Mouse (Mus musculus) forebrain, embryonic 11.5 days (tissue): ENCODE data around the gene Krt9. TPM values are rescaled to one million over a fixed set of nuclear protein-coding genes. Genes with fewer than 3 reads are reported as not detected.

Experiments used
- ATAC-seq: fragments of 200-750 bp; cut with Nextera tagmentation; replicated peaks from 2 replicates; pipeline ENCODE4 v1.8.0; 2017; ENCODE audit warnings: moderate TSS enrichment; ENCODE audit not compliant: low FRiP score
- DNase-seq: peaks from one replicate; pipeline ENCODE4 v3.0.0-alpha.2; 2017; ENCODE audit warnings: low spot score
- H3K27ac ChIP-seq: fragments of 300-500 bp; sonication (generic); 2 replicates; pipeline ENCODE4 v1.5.1; 2014; ENCODE audit warnings: low read depth, low read length
- H3K27me3 ChIP-seq: fragments of 300-500 bp; sonication (generic); 2 replicates; pipeline ENCODE4 v1.6.1; 2014; ENCODE audit warnings: mild to moderate bottlenecking, low read length, mixed read lengths; ENCODE audit not compliant: control insufficient read depth, insufficient read depth
- H3K36me3 ChIP-seq: fragments of 300-500 bp; sonication (generic); 2 replicates; pipeline ENCODE4 v1.6.1; 2014; ENCODE audit warnings: mild to moderate bottlenecking, low read length, moderate library complexity, mixed read lengths; ENCODE audit not compliant: control insufficient read depth, insufficient read depth
- H3K4me1 ChIP-seq: fragments of 300-500 bp; sonication (generic); replicated peaks from 2 replicates; pipeline ENCODE4 v1.6.1; 2014; ENCODE audit warnings: low read length, mixed read lengths; ENCODE audit not compliant: control insufficient read depth, insufficient read depth
- H3K4me2 ChIP-seq: fragments of 300-500 bp; sonication (generic); 2 replicates; pipeline ENCODE4 v1.6.1; 2014; ENCODE audit warnings: low read depth, mild to moderate bottlenecking, low read length, moderate library complexity, mixed read lengths; ENCODE audit not compliant: severe bottlenecking
- H3K4me3 ChIP-seq: fragments of 300-500 bp; sonication (generic); 2 replicates; pipeline ENCODE4 v1.5.1; 2014; ENCODE audit warnings: low read depth, low read length
- H3K9ac ChIP-seq: fragments of 300-500 bp; sonication (generic); 2 replicates; pipeline ENCODE4 v1.6.1; 2014; ENCODE audit warnings: low read length
- H3K9me3 ChIP-seq: fragments of 300-500 bp; sonication (generic); 2 replicates; pipeline ENCODE4 v1.6.1; 2016; ENCODE audit warnings: low read length, mixed read lengths; ENCODE audit not compliant: control insufficient read depth
- WGBS: fragments of 180-500 bp; shearing (Covaris S2); extraction: QIAGEN DNeasy Blood & Tissue Kit; methylation state at CpG from one replicate; pipeline ENCODE4 v1.1.7; 2014; 5-methylcytosine and 5-hydroxymethylcytosine counted together
- polyA plus RNA-seq: library from polyadenylated mRNA; unstranded; fragments of >200 nt; fragmentation: Nextera tagmentation; extraction: Ambion mirVana; gene quantifications from 2 replicates; pipeline ENCODE4 v1.2.1, GENCODE M21; 2014

Krt9 gene
- polyA plus RNA-seq, 1 experiment from 2014 or later: not detected

- no peaks in the 10 kb centered on the region for H3K36me3 ChIP-seq
- H3K9me3 ChIP-seq: no peaks in the 10 kb centered on the region
- no peak overlapping the region for H3K4me2 ChIP-seq
- no peak overlapping the region for H3K27ac ChIP-seq
- WGBS: 90% methylated on average over 21 of the region's 21 CpGs
- H3K27me3 ChIP-seq: peaks cover 9% of the 10 kb centered on the region
- no peak overlapping the region for H3K4me3 ChIP-seq
- H3K4me1 ChIP-seq: peaks cover 12% of the 10 kb centered on the region; the same call in 1 of the 2 replicates
- no peak overlapping the region for H3K9ac ChIP-seq
- DNase-seq (no peak), ATAC-seq (no peak)
Measured at GRCm38 (mm10) chr11:100140966-100141365, 52.1 kb downstream of the Krt9 start.

GRCm38 (mm10) chr11:100139391-100139790, 53.7 kb downstream of the Krt9 start:
- H3K9ac ChIP-seq: no peak overlapping the region
- no peaks in the 10 kb centered on the region for H3K9me3 ChIP-seq
- H3K27ac ChIP-seq: no peak overlapping the region
- H3K36me3 ChIP-seq: no peaks in the 10 kb centered on the region
- H3K4me2 ChIP-seq: no peak overlapping the region
- ATAC-seq (no peak), DNase-seq (no peak)
- WGBS: 87% methylated on average over 2 of the region's 2 CpGs
- H3K4me1 ChIP-seq: peaks cover 9% of the 10 kb centered on the region; the same call in 1 of the 2 replicates
- 0 out of 2 replicates have a peak, but pooled peaks cover 2% of the 10 kb centered on the region for H3K27me3 ChIP-seq
- no peak overlapping the region for H3K4me3 ChIP-seq

- no peaks in the 10 kb centered on the region for H3K36me3 ChIP-seq
- H3K9me3 ChIP-seq: no peaks in the 10 kb centered on the region
- no peak overlapping the region for H3K9ac ChIP-seq
- H3K27me3 ChIP-seq: no peaks in the 10 kb centered on the region
- ATAC-seq: no peak
- H3K4me3 ChIP-seq: no peak overlapping the region
- H3K4me2 ChIP-seq: no peak overlapping the region
- H3K27ac ChIP-seq: no peak overlapping the region
- DNase-seq: no peak
- WGBS: 44% methylated on average over 7 of the region's 7 CpGs
- peaks cover 9% of the 10 kb centered on the region; the same call in 1 of the 2 replicates for H3K4me1 ChIP-seq
Measured at GRCm38 (mm10) chr11:100138809-100139208, 54.2 kb downstream of the Krt9 start.

- ATAC-seq: no peak
- DNase-seq: no peak
- 50% methylated on average over 5 of the region's 5 CpGs for WGBS
- Histone ChIP-seq H3K4me2 (no peak overlapping the region), H3K9me3 (no peaks in the 10 kb centered on the region), H3K36me3 (no peaks in the 10 kb centered on the region), H3K9ac (no peak overlapping the region), H3K27me3 (no peaks in the 10 kb centered on the region), H3K4me3 (no peak overlapping the region), H3K27ac (no peak overlapping the region), H3K4me1 (peaks cover 9% of the 10 kb centered on the region; the same call in 1 of the 2 replicates)
Measured at GRCm38 (mm10) chr11:100137693-100138092, 55.4 kb downstream of the Krt9 start.

Other genes with a start within 250 kb of the Krt9 start
- gene Krtap9-5, start 244.8 kb downstream of the Krt9 start, polyA plus RNA-seq: not detected in 2 replicates
- not detected in 2 replicates for gene Krtap29-1, start 214.2 kb downstream of the Krt9 start, polyA plus RNA-seq
- gene Krtap16-1, start 206.6 kb downstream of the Krt9 start, polyA plus RNA-seq: not detected in 2 replicates
- gene Krtap17-1, start 199.3 kb downstream of the Krt9 start, polyA plus RNA-seq: not detected in 2 replicates
- not detected in 2 replicates for gene Krt33a, start 177.0 kb downstream of the Krt9 start, polyA plus RNA-seq
- gene Krt33b, start 163.4 kb downstream of the Krt9 start, polyA plus RNA-seq: not detected in 2 replicates
- not detected in 2 replicates for gene Krt34, start 151.7 kb downstream of the Krt9 start, polyA plus RNA-seq
- gene Krt31, start 142.7 kb downstream of the Krt9 start, polyA plus RNA-seq: not detected in 2 replicates
- not detected in 2 replicates for gene Krt32, start 105.0 kb downstream of the Krt9 start, polyA plus RNA-seq
- gene Krt35, start 97.0 kb downstream of the Krt9 start, polyA plus RNA-seq: not detected in 2 replicates
- not detected in 2 replicates for gene Krt36, start 87.6 kb downstream of the Krt9 start, polyA plus RNA-seq
- not detected in 2 replicates for gene Krt13, start 71.7 kb downstream of the Krt9 start, polyA plus RNA-seq
- gene Krt15, start 57.3 kb downstream of the Krt9 start, polyA plus RNA-seq: 0.90 and 1.2 TPM in 2 replicates
- gene Krt19, start 44.6 kb downstream of the Krt9 start, polyA plus RNA-seq: 3.0 and 4.0 TPM in 2 replicates
- gene Krt14, start 14.3 kb upstream of the Krt9 start, polyA plus RNA-seq: 1.6 and 1.7 TPM in 2 replicates
- gene Krt16, start 55.7 kb upstream of the Krt9 start, polyA plus RNA-seq: not detected in 2 replicates
- not detected in 2 replicates for gene Krt17, start 67.8 kb upstream of the Krt9 start, polyA plus RNA-seq
- not detected in 2 replicates for gene Krt42, start 76.6 kb upstream of the Krt9 start, polyA plus RNA-seq
- 1,675 and 1,791 TPM in 2 replicates for gene Eif1, start 126.6 kb upstream of the Krt9 start, polyA plus RNA-seq
- 0.69 and 0.79 TPM in 2 replicates for gene Gast, start 141.2 kb upstream of the Krt9 start, polyA plus RNA-seq
- gene Hap1, start 162.9 kb upstream of the Krt9 start, polyA plus RNA-seq: 39.0 and 46.1 TPM in 2 replicates
- 33.3 and 35.5 TPM in 2 replicates for gene Jup, start 204.5 kb upstream of the Krt9 start, polyA plus RNA-seq
- gene P3h4, start 221.6 kb upstream of the Krt9 start, polyA plus RNA-seq: 17.8 and 18.9 TPM in 2 replicates
- 36.6 and 41.2 TPM in 2 replicates for gene Fkbp10, start 222.5 kb upstream of the Krt9 start, polyA plus RNA-seq
- gene Nt5c3b, start 248.6 kb upstream of the Krt9 start, polyA plus RNA-seq: 104 and 115 TPM in 2 replicates
- 0.41 and 0.85 TPM in 2 replicates for gene Klhl10, start 248.7 kb upstream of the Krt9 start, polyA plus RNA-seq